Mouse (Mus musculus) kidney, postnatal 0 days (tissue): ENCODE measurements around the gene Asb16. TPM values are rescaled to one million over a fixed set of nuclear protein-coding genes. Genes with fewer than 3 reads are reported as not detected.

Source experiments
- ATAC-seq: fragments of 200-750 bp; cut with Nextera tagmentation; replicated peaks from 2 replicates; pipeline ENCODE4 v1.8.0; 2017; ENCODE audit warnings: low read depth, moderate number of reproducible peaks, moderate TSS enrichment, moderate library complexity; ENCODE audit not compliant: low FRiP score
- DNase-seq: peaks from one replicate; pipeline ENCODE4 v3.0.0-alpha.2; 2016; ENCODE audit warnings: low spot score
- H3K27ac ChIP-seq: fragments of 300-500 bp; sonication (generic); 2 replicates; pipeline ENCODE4 v1.5.1; 2014; ENCODE audit warnings: mild to moderate bottlenecking
- H3K27me3 ChIP-seq: fragments of 300-500 bp; sonication (generic); 2 replicates; pipeline ENCODE4 v1.6.1; 2014; ENCODE audit warnings: low read length, mixed read lengths; ENCODE audit not compliant: insufficient read depth
- H3K36me3 ChIP-seq: fragments of 300-500 bp; sonication (generic); 2 replicates; pipeline ENCODE4 v1.6.1; 2014; ENCODE audit warnings: low read length, mixed read lengths; ENCODE audit not compliant: insufficient read depth
- H3K4me1 ChIP-seq: fragments of 300-500 bp; sonication (generic); replicated peaks from 2 replicates; pipeline ENCODE4 v1.6.1; 2014; ENCODE audit warnings: antibody characterized with exemption, low read length, mixed read lengths; ENCODE audit not compliant: insufficient read depth
- H3K4me2 ChIP-seq: fragments of 300-500 bp; sonication (generic); 2 replicates; pipeline ENCODE4 v1.6.1; 2014; ENCODE audit warnings: mild to moderate bottlenecking, low read length, moderate library complexity, mixed read lengths
- H3K4me3 ChIP-seq: fragments of 300-500 bp; sonication (generic); replicated peaks from 2 replicates; pipeline ENCODE4 v1.5.1; 2014; ENCODE audit warnings: low read depth, low read length
- H3K9ac ChIP-seq: fragments of 300-500 bp; sonication (generic); 2 replicates; pipeline ENCODE4 v1.6.1; 2014; ENCODE audit warnings: low read depth, low read length
- H3K9me3 ChIP-seq: fragments of 300-500 bp; sonication (generic); replicated peaks from 2 replicates; pipeline ENCODE4 v1.6.1; 2016; ENCODE audit warnings: low read length, inconsistent platforms, mixed read lengths
- CTCF ChIP-seq: IDR thresholded peaks from 2 replicates; pipeline ENCODE4 v1.5.1; 2016; ENCODE audit warnings: antibody characterized with exemption, low read depth, mild to moderate bottlenecking, moderate library complexity
- WGBS: fragments of 180-500 bp; shearing (Covaris S2); extraction: QIAGEN DNeasy Blood & Tissue Kit; methylation state at CpG from one replicate; pipeline ENCODE4 v1.1.7; 2014; 5-methylcytosine and 5-hydroxymethylcytosine counted together
- polyA plus RNA-seq: library from polyadenylated mRNA; unstranded; fragments of >200 nt; fragmentation: Nextera tagmentation; extraction: Ambion mirVana; gene quantifications from 2 replicates; pipeline ENCODE4 v1.2.1, GENCODE M21; 2015

Gene Asb16
- polyA plus RNA-seq, 1 experiment from 2014 or later: not detected

DNA sequence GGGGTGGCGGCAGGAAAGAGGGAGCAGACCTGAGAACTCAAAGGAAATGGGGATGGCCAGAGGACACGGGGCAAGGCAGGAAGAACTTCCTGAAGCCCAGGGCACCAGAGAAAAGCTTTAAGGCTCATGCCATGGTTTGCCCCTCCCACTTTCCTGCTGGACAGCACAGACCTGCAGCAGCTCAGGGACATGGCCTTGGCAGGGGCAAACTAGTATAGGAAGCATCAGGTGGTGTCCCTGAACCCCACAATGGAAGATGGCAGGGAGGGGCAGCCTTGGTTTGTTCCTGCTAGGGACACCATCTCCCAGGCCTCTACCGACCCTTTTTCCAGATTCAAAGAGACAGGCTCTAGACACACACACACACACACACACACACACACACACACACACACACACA lies 36.8 kb downstream of the Asb16 start:
- Histone ChIP-seq H3K27me3 (no peaks in the 10 kb centered on the region), H3K4me3 (no peak overlapping the region), H3K27ac (no peak overlapping the region), H3K4me1 (peaks cover 8% of the 10 kb centered on the region; the same call in 1 of the 2 replicates), H3K9ac (no peak overlapping the region), H3K4me2 (no peak overlapping the region), H3K9me3 (no peaks in the 10 kb centered on the region), H3K36me3 (peaks cover 27% of the 10 kb centered on the region)
- WGBS: 48% methylated on average over 3 of the region's 3 CpGs
- TF ChIP-seq CTCF: no peak
- DNase-seq (no peak), ATAC-seq (no peak)

- Histone ChIP-seq H3K4me2 (no peak overlapping the region), H3K4me1 (peaks cover 13% of the 10 kb centered on the region; the same call in 1 of the 2 replicates), H3K27ac (no peak overlapping the region), H3K27me3 (no peaks in the 10 kb centered on the region), H3K9me3 (no peaks in the 10 kb centered on the region), H3K36me3 (peaks cover 40% of the 10 kb centered on the region), H3K9ac (no peak overlapping the region), H3K4me3 (no peak overlapping the region)
- WGBS: 82% methylated on average over 9 of the region's 9 CpGs
- no peak for TF ChIP-seq CTCF
- no peak for DNase-seq
- ATAC-seq: no peak
Observed at GRCm38 (mm10) chr11:102308104-102308503, 39.6 kb downstream of the Asb16 start.

DNA sequence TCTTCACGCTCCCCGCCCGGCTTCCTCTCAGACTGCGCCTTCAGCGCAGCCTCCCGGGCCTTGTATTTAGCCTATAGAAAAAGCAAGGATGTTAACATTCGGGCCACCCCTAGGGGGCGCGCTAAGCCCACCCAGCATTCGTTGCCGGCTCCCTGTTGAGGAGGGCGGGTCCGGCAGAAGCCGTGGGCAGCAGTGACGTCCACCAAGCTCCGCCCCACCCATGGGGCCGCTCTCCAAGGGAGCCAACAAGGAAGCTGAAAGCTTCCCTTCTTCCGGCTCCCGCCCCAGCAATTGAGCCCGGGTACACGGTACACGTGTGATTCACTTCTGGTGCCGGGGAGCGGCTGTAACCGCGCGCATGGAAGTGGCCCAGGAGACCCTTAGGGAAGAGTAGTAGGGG lies 40.4 kb downstream of the Asb16 start:
- peak overlapping the region; percentile 34 for H3K4me3 ChIP-seq
- H3K9ac ChIP-seq: peak overlapping the region; percentile 24; the same call in 1 of the 2 replicates
- H3K4me2 ChIP-seq: peak overlapping the region; percentile 65
- H3K27me3 ChIP-seq: no peaks in the 10 kb centered on the region
- DNase-seq (peak; percentile 98), ATAC-seq (peak; percentile 88)
- H3K36me3 ChIP-seq: peaks cover 49% of the 10 kb centered on the region
- peak; percentile 99 for TF ChIP-seq CTCF
- no peaks in the 10 kb centered on the region for H3K9me3 ChIP-seq
- peaks cover 13% of the 10 kb centered on the region; the same call in 1 of the 2 replicates for H3K4me1 ChIP-seq
- peak overlapping the region; percentile 58 for H3K27ac ChIP-seq
- WGBS: under 1% methylated on average over 27 of the region's 27 CpGs

DNA sequence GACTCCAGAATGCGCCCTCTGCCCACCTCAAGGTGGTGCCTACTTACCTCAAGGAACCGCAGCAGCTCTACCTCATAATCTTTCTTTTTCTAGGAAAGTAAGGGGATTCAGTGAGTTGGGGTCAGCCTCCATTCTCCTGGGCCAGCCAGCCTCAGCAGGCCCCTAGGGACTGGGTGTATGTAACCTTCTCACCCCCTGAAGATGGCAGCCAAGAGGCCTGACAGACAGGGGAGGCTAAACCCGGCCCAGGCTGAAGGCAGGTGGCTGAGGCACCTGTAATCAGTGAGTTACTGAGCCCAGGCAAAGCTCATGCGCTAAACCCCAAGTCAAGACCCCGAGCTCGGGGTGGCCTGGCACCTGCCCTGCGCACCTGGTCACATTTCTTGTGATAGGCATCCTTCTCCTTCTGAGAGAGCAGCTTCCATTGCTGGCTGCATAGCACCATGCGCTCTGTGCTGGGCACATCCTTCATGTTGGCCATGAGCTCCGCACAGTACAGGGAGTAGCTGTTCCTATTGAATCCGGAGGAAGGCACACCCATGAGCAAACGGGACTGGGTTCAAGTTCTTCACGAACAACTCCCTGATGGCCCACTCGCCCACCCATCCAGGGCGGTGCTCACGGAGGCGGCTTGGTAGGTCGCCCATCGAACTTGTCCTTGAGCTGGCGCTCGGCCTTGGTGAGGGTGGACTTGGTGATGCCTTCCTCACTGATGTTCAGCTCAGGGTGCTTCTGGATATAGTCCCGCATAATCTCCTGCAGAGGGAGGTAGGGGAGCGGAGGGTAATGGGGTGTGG lies 41.5 kb downstream of the Asb16 start:
- Histone ChIP-seq H3K27me3 (no peaks in the 10 kb centered on the region), H3K4me1 (peaks cover 13% of the 10 kb centered on the region; the same call in 1 of the 2 replicates), H3K27ac (0 out of 2 replicates have a peak overlapping the region, but pooled peaks have one; percentile 58), H3K4me2 (peak overlapping the region; percentile 65), H3K9me3 (no peaks in the 10 kb centered on the region), H3K9ac (no peak overlapping the region; the same call in 1 of the 2 replicates), H3K4me3 (no peak overlapping the region), H3K36me3 (peaks cover 57% of the 10 kb centered on the region)
- no peak for DNase-seq
- 86% methylated on average over 22 of the region's 22 CpGs for WGBS
- no peak for TF ChIP-seq CTCF
- ATAC-seq: 0 out of 2 replicates have a peak, but pooled peaks have one; percentile 1

- Histone ChIP-seq H3K9ac (0 out of 2 replicates have a peak overlapping the region, but pooled peaks have one; percentile 27), H3K36me3 (peaks cover 57% of the 10 kb centered on the region), H3K4me2 (no peak overlapping the region), H3K4me3 (no peak overlapping the region), H3K27ac (0 out of 2 replicates have a peak overlapping the region, but pooled peaks have one; percentile 36), H3K4me1 (peaks cover 16% of the 10 kb centered on the region; the same call in 1 of the 2 replicates), H3K27me3 (no peaks in the 10 kb centered on the region), H3K9me3 (no peaks in the 10 kb centered on the region)
- ATAC-seq: 0 out of 2 replicates have a peak, but pooled peaks have one; percentile 8
- DNase-seq: no peak
- no peak for TF ChIP-seq CTCF
- WGBS: 41% methylated on average over 37 of the region's 38 CpGs
Observed at GRCm38 (mm10) chr11:102310768-102311695, 42.5 kb downstream of the Asb16 start.

DNA sequence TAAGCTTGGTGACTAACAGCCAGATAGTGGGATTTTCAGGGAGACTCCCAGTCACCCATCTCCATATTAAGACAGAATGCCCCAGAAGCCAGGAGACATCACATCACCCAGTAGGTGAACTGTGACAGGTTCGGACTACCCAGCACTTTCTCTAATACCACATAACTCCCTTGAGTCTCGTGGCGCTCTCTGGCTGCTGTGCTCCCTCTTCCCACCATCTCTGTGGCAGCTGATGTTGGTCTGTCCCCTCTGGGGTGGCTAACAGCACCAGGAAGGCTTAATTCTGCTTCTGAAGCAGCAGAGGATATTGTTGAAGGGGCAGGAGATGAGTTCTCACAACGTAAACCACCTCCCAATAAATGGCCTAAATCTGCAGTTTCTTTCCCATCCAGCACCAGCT lies 43.4 kb downstream of the Asb16 start:
- H3K27ac ChIP-seq: no peak overlapping the region
- no peak overlapping the region for H3K9ac ChIP-seq
- H3K4me2 ChIP-seq: no peak overlapping the region
- peaks cover 16% of the 10 kb centered on the region; the same call in 1 of the 2 replicates for H3K4me1 ChIP-seq
- no peak for TF ChIP-seq CTCF
- H3K4me3 ChIP-seq: no peak overlapping the region
- ATAC-seq (no peak), DNase-seq (no peak)
- no peaks in the 10 kb centered on the region for H3K9me3 ChIP-seq
- H3K27me3 ChIP-seq: no peaks in the 10 kb centered on the region
- H3K36me3 ChIP-seq: peaks cover 48% of the 10 kb centered on the region
- WGBS: 82% methylated on average over 4 of the region's 4 CpGs
